Mouse (Mus musculus) heart, postnatal 25 days (tissue): ENCODE results near the gene Ndufa4l2. TPM values are rescaled to one million over a fixed set of nuclear protein-coding genes. Genes with fewer than 3 reads are reported as not detected.

Source experiments
- DNase-seq: peaks from one replicate; pipeline ENCODE4 v3.0.0; 2022; ENCODE audit warnings: low spot score
- intact Hi-C: fragments of 180-260 bp; cut with DNase I; formaldehyde crosslinking; loops from one replicate; pipeline ENCODE4 v1.15.1; 2025
- total RNA-seq, 2 experiments: library from RNA; stranded (reverse); gene quantifications; 2 replicates each; pipeline ENCODE4 v1.2.3; 2021

The Ndufa4l2 gene
- total RNA-seq, 2 experiments from 2014 or later: 22.6 to 33.1 TPM

GRCm38 (mm10) chr10:127555703-127556102 lies 40.9 kb downstream of the Ndufa4l2 start:
- intact Hi-C loops: no loop called here

GRCm38 (mm10) chr10:127557397-127557796 lies 42.6 kb downstream of the Ndufa4l2 start:
- intact Hi-C loops: no loop called here

More at GRCm38 (mm10) chr10:127555703-127556102, 40.9 kb downstream of the Ndufa4l2 start:
- DNase-seq: no peak

GRCm38 (mm10) chr10:127561145-127561544 lies 46.4 kb downstream of the Ndufa4l2 start:
- DNase-seq: no peak
- intact Hi-C loops: no loop called here

More at GRCm38 (mm10) chr10:127557397-127557796, 42.6 kb downstream of the Ndufa4l2 start:
- DNase-seq: no peak

- intact Hi-C loops: no loop called here
Observed at GRCm38 (mm10) chr10:127563840-127564239, 49.1 kb downstream of the Ndufa4l2 start.

GRCm38 (mm10) chr10:127564301-127564700 lies 49.5 kb downstream of the Ndufa4l2 start:
- intact Hi-C loops: no loop called here
- no peak for DNase-seq

More at GRCm38 (mm10) chr10:127563840-127564239, 49.1 kb downstream of the Ndufa4l2 start:
- no peak for DNase-seq

Other genes starting within 250 kb of the Ndufa4l2 start
- gene Dctn2, start 248.6 kb upstream of the Ndufa4l2 start, total RNA-seq: 100 to 1,000 TPM; 136 to 142 TPM
- 10 to 100 TPM; 20.9 to 21.4 TPM for gene Mbd6, start 225.9 kb upstream of the Ndufa4l2 start, total RNA-seq
- 10 to 100 TPM; 37.9 to 38.9 TPM for gene Mars, start 203.2 kb upstream of the Ndufa4l2 start, total RNA-seq
- gene Arhgap9, start 193.0 kb upstream of the Ndufa4l2 start, total RNA-seq: 1 to 10 TPM; 3.0 to 3.4 TPM
- gene Gli1, start 173.0 kb upstream of the Ndufa4l2 start, total RNA-seq: 1 to 10 TPM in 1 of 2 experiments, under 1 TPM in 1; 0.89 to 1.1 TPM
- not detected for gene Inhbe, start 160.6 kb upstream of the Ndufa4l2 start, total RNA-seq
- not detected for gene Inhbc, start 144.5 kb upstream of the Ndufa4l2 start, total RNA-seq
- gene R3hdm2, start 134.6 kb upstream of the Ndufa4l2 start, total RNA-seq: 100 to 1,000 TPM; 145 to 159 TPM
- gene Stac3, start 13.3 kb upstream of the Ndufa4l2 start, total RNA-seq: under 1 TPM; 0.22 to 0.70 TPM
- 10 to 100 TPM; 44.3 TPM for gene Shmt2, start 7.5 kb downstream of the Ndufa4l2 start, total RNA-seq
- under 1 TPM; 0.31 to 0.34 TPM for gene Nxph4, start 19.6 kb downstream of the Ndufa4l2 start, total RNA-seq
- 10 to 100 TPM; 70.7 to 90.2 TPM for gene Lrp1, start 106.2 kb downstream of the Ndufa4l2 start, total RNA-seq
- 10 to 100 TPM; 45.3 to 47.6 TPM for gene Stat6, start 128.0 kb downstream of the Ndufa4l2 start, total RNA-seq
- gene Nemp1, start 151.9 kb downstream of the Ndufa4l2 start, total RNA-seq: 1 to 10 TPM; 3.4 to 4.4 TPM
- gene Nab2, start 153.6 kb downstream of the Ndufa4l2 start, total RNA-seq: 1 to 10 TPM; 5.6 to 7.0 TPM
- gene Myo1a, start 190.2 kb downstream of the Ndufa4l2 start, total RNA-seq: under 1 TPM in 1 of 2 experiments, not detected in 1; 0.10 TPM
- not detected for gene Tac2, start 209.5 kb downstream of the Ndufa4l2 start, total RNA-seq
- 1 to 10 TPM; 6.8 to 8.3 TPM for gene Zbtb39, start 224.6 kb downstream of the Ndufa4l2 start, total RNA-seq
- gene Gpr182, start 236.8 kb downstream of the Ndufa4l2 start, total RNA-seq: 1 to 10 TPM; 3.4 to 3.8 TPM
- under 1 TPM in 1 of 2 experiments, not detected in 1; 0.08 TPM for gene Rdh1, start 244.8 kb downstream of the Ndufa4l2 start, total RNA-seq
- under 1 TPM in 1 of 2 experiments, not detected in 1; 0.20 TPM for gene Rdh16f1, start 244.8 kb downstream of the Ndufa4l2 start, total RNA-seq